Mouse (Mus musculus): ENCODE results near the gene Ehd4. TPM values are rescaled to one million over a fixed set of nuclear protein-coding genes. Genes with fewer than 3 reads are reported as not detected.

Ehd4 gene
- 1 to 10 TPM; 6.6 to 8.5 TPM for polyA plus RNA-seq (2017; shearing (Covaris generic))

GRCm38 (mm10) chr2:120154361-120154894 is at the start of gene Ehd4:
Gene Ehd4 (minus strand): TSS chr2:120154606.
- ATAC-seq = peak; percentile 97

- no peak for ATAC-seq
These were observed 49.3 kb upstream of the Ehd4 start for GRCm38 (mm10) chr2:120203742-120204141.

- ATAC-seq = no peak
These were observed 45.7 kb upstream of the Ehd4 start for GRCm38 (mm10) chr2:120200077-120200476.

- ATAC-seq = no peak
These were observed 33.8 kb upstream of the Ehd4 start for GRCm38 (mm10) chr2:120188174-120188573.

- ATAC-seq = no peak
These were observed 33.2 kb upstream of the Ehd4 start for GRCm38 (mm10) chr2:120187583-120187982.

- no peak for ATAC-seq
These were observed 31.3 kb upstream of the Ehd4 start for GRCm38 (mm10) chr2:120185527-120186276.

- ATAC-seq = no peak
These were observed 24.5 kb upstream of the Ehd4 start for GRCm38 (mm10) chr2:120178936-120179335.

GRCm38 (mm10) chr2:120173718-120174117 is 19.3 kb upstream of the Ehd4 start:
- ATAC-seq = no peak

- ATAC-seq = no peak
These were observed 17.0 kb upstream of the Ehd4 start for GRCm38 (mm10) chr2:120171362-120171761.

GRCm38 (mm10) chr2:120170726-120171125 is 16.3 kb upstream of the Ehd4 start:
- ATAC-seq = no peak

GRCm38 (mm10) chr2:120169382-120169781 is 15.0 kb upstream of the Ehd4 start:
- no peak for ATAC-seq

- no peak for ATAC-seq
These were observed 13.4 kb upstream of the Ehd4 start for GRCm38 (mm10) chr2:120167763-120168162.

- no peak for ATAC-seq
These were observed 11.1 kb upstream of the Ehd4 start for GRCm38 (mm10) chr2:120165474-120165873.

- no peak for ATAC-seq
These were observed 5.0 kb upstream of the Ehd4 start for GRCm38 (mm10) chr2:120159434-120159833.

GRCm38 (mm10) chr2:120158846-120159245 is 4.4 kb upstream of the Ehd4 start:
- ATAC-seq = no peak

- ATAC-seq = no peak
These were observed 3.6 kb upstream of the Ehd4 start for GRCm38 (mm10) chr2:120158016-120158415.

- no peak for ATAC-seq
These were observed 3.2 kb upstream of the Ehd4 start for GRCm38 (mm10) chr2:120157606-120158005.

- peak; percentile 6 for ATAC-seq
These were observed 633 bp downstream of the Ehd4 start for GRCm38 (mm10) chr2:120153586-120154360.

- ATAC-seq = no peak
These were observed 3.8 kb downstream of the Ehd4 start for GRCm38 (mm10) chr2:120150571-120150970.

- no peak for ATAC-seq
These were observed 4.8 kb downstream of the Ehd4 start for GRCm38 (mm10) chr2:120149634-120150033.

GRCm38 (mm10) chr2:120147999-120148398 is 6.4 kb downstream of the Ehd4 start:
- ATAC-seq = no peak

GRCm38 (mm10) chr2:120147364-120147763 is 7.0 kb downstream of the Ehd4 start:
- no peak for ATAC-seq

- ATAC-seq = no peak
These were observed 7.9 kb downstream of the Ehd4 start for GRCm38 (mm10) chr2:120146543-120146942.

- no peak for ATAC-seq
These were observed 10.0 kb downstream of the Ehd4 start for GRCm38 (mm10) chr2:120144390-120144789.
